Mouse (Mus musculus) midbrain, embryonic 10.5 days (tissue): ENCODE results near the gene Gabrb3. TPM values are rescaled to one million over a fixed set of nuclear protein-coding genes. Genes with fewer than 3 reads are reported as not detected.

Experiments used
- DNase-seq: peaks from one replicate; pipeline ENCODE4 v3.0.0-alpha.2; 2017; ENCODE audit warnings: low spot score
- H3K27ac ChIP-seq: fragments of 300-500 bp; sonication (generic); replicated peaks from 2 replicates; pipeline ENCODE4 v1.5.1; 2016; ENCODE audit warnings: mild to moderate bottlenecking
- H3K27me3 ChIP-seq: fragments of 300-500 bp; sonication (generic); 2 replicates; pipeline ENCODE4 v1.6.1; 2016; ENCODE audit warnings: low read depth, mild to moderate bottlenecking; ENCODE audit not compliant: poor library complexity, severe bottlenecking
- H3K36me3 ChIP-seq: fragments of 300-500 bp; sonication (generic); 2 replicates; pipeline ENCODE4 v1.6.1; 2016; ENCODE audit warnings: mild to moderate bottlenecking, moderate library complexity
- H3K4me1 ChIP-seq: fragments of 300-500 bp; sonication (generic); 2 replicates; pipeline ENCODE4 v1.6.1; 2016
- H3K4me3 ChIP-seq: fragments of 300-500 bp; sonication (generic); 2 replicates; pipeline ENCODE4 v1.5.1; 2016; ENCODE audit warnings: mild to moderate bottlenecking, moderate library complexity
- H3K9me3 ChIP-seq: fragments of 300-500 bp; sonication (generic); replicated peaks from 2 replicates; pipeline ENCODE4 v1.6.1; 2016; ENCODE audit warnings: mild to moderate bottlenecking
- WGBS: fragments of 180-500 bp; shearing (Covaris S2); methylation state at CpG from one replicate; pipeline ENCODE4 v1.1.7; 2016; 5-methylcytosine and 5-hydroxymethylcytosine counted together
- microRNA-seq: library from miRNA; unstranded; fragments of <30 nt; microRNA quantifications from one replicate; pipeline ENCODE4, GENCODE M21; 2017
- polyA plus RNA-seq: library from polyadenylated mRNA; unstranded; fragments of >200 nt; fragmentation: Nextera tagmentation; extraction: Ambion mirVana; gene quantifications from 2 replicates; pipeline ENCODE4 v1.2.1, GENCODE M21; 2016

Gene Gabrb3
- polyA plus RNA-seq, 1 experiment from 2014 or later: 4.0 TPM

- H3K9me3 ChIP-seq: no peaks in the 10 kb centered on the region
- 59% methylated on average over 1 of the region's 1 CpGs for WGBS
- H3K36me3 ChIP-seq: no peaks in the 10 kb centered on the region
- no peaks in the 10 kb centered on the region for H3K27me3 ChIP-seq
- DNase-seq: no peak
- H3K4me1 ChIP-seq: no peaks in the 10 kb centered on the region
- H3K4me3 ChIP-seq: no peak overlapping the region
- no peak overlapping the region for H3K27ac ChIP-seq
These were observed 394.2 kb downstream of the Gabrb3 start for GRCm38 (mm10) chr7:57813716-57814115.

- DNase-seq: no peak
- Histone ChIP-seq H3K27ac (no peak overlapping the region), H3K36me3 (no peaks in the 10 kb centered on the region), H3K9me3 (no peaks in the 10 kb centered on the region), H3K4me1 (no peaks in the 10 kb centered on the region), H3K27me3 (no peaks in the 10 kb centered on the region), H3K4me3 (no peak overlapping the region)
- 74% methylated on average over 1 of the region's 1 CpGs for WGBS
These were observed 422.9 kb downstream of the Gabrb3 start for GRCm38 (mm10) chr7:57842383-57842896.

GRCm38 (mm10) chr7:57867951-57868350 lies 448.5 kb downstream of the Gabrb3 start:
- H3K27me3 ChIP-seq: no peaks in the 10 kb centered on the region
- H3K9me3 ChIP-seq: no peaks in the 10 kb centered on the region
- no peak overlapping the region for H3K27ac ChIP-seq
- no peaks in the 10 kb centered on the region for H3K36me3 ChIP-seq
- H3K4me1 ChIP-seq: no peaks in the 10 kb centered on the region
- DNase-seq: no peak
- 80% methylated on average over 2 of the region's 2 CpGs for WGBS
- no peak overlapping the region for H3K4me3 ChIP-seq

Small RNA genes within 50 kb of the gene (microRNA-seq; reads per million reads assigned to microRNA genes)
- not detected for gene Mir6389

Other genes with a start within 250 kb of the Gabrb3 start
- 0.12 and 0.14 TPM in 2 replicates for gene Gabrg3, start 32.5 kb upstream of the Gabrb3 start, polyA plus RNA-seq
- gene Gabra5, start 90.4 kb downstream of the Gabrb3 start, polyA plus RNA-seq: 0.35 and 0.43 TPM in 2 replicates